Mouse (Mus musculus) spleen, adult 2 months (tissue): ENCODE measurements around the gene Zfp541.

Experiments
- CTCF ChIP-seq: fragments of 200-500 bp; IDR thresholded peaks from 2 replicates; pipeline ENCODE4 v1.5.1; 2011; ENCODE audit warnings: mild to moderate bottlenecking, inconsistent platforms; ENCODE audit not compliant: insufficient read depth, insufficient read length, insufficient replicate concordance; ENCODE audit errors: extremely low read depth
- POLR2A ChIP-seq: fragments of 200-500 bp; IDR thresholded peaks from 2 replicates; pipeline ENCODE4 v1.6.1; 2011; ENCODE audit warnings: low read depth, low read length, inconsistent platforms

DNA sequence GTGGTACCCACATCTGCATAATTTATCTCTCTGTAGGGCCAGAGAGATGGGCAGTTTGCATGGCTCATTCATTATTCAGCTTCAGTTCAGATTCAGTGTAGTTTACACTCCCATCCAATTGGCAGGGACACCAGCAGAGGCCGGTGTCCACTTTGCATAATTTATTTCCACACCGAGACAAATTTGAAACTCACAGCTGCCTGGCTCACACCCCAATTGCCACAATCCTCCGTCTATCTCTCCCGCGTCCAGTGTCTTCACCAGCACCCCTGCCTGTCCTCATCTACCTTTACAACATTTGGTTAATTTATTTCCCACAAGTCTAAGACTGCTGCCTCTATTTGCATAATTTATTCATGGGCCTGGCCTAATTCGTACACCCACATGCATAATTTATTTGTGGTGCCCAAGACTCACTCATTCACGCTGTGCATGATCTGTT lies 73.4 kb downstream of the Zfp541 start:
- TF ChIP-seq POLR2A (no peak), CTCF (no peak)
